Mouse (Mus musculus): ENCODE measurements around the gene Snx9.

DNA sequence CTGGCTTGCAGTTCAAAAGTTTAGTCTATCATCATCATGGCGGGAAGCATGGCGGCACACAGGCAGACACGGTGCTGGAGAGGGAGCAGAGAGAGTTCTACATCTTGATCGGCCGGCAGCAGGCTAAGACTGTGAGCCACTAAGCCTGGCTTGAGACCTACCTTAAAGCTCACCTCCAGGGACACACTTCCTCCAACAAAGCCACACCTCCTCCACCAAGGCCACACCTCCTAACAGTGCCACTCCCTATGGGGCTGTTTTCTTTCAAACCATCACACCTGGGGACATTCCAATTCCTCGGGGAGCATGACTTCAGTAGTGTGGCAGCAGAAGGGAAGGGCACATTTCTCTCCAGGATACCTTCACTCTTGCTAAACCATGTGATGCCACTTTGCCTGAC, 127.4 kb downstream of the Snx9 start:
- no peak for TF ChIP-seq CTCF (conservative IDR thresholded peaks at IDR 0.05; ENCODE audit: low read length)
- no peak for TF ChIP-seq POU5F1 (IDR thresholded peaks at IDR 0.05; ENCODE audit: borderline replicate concordance, low read length)

Measured in E14TG2a.4 (cell line).